Mouse (Mus musculus): Measurements from ENCODE around the gene Eppin.

Eppin gene

DNA sequence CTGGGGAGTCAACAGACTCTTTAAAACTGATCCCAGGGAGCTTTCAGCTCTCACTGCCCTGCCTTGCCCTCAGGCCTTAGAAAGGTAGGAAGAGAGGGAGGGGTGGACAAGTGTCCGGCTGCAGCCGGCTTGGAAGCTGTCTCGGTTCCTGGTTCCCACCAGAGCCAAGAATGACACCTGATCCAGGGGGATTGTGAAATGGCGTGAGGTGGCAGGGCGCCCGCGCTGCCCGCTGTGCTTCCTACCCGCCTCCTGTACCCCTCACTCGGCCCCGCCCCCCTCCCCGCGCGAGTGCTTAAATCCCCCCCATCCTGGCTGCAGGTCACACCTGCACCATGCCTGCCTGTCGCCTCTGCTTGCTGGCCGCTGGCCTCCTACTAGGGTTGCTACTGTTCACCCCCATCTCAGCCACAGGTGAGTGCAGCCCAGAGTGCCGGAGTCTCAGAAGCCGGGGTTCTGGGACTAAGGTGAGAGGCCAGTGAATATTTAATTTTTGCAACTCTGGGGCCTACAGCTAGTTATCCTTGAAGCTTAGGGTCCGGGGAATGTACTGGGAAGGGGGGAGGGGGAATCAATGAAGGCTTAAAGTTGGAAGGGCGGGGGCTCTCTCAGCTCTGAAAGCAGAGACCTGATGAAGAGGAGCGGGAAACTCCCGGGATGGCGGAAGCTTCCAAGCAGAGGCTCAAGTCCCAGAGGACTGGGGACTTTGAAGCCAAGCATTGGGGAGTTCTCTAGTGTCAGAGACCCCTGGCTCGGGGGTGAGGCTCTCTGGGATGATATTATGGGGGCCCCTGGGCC lies 30.8 kb downstream of the Eppin start, which contains the start of gene Wfdc2:
Wfdc2 (plus strand) TSS at position 23 of the 798 bp plus-strand sequence.
- DNase-seq (ENCODE audit: extremely low spot score, low read depth, low spot score), result no peak

DNA sequence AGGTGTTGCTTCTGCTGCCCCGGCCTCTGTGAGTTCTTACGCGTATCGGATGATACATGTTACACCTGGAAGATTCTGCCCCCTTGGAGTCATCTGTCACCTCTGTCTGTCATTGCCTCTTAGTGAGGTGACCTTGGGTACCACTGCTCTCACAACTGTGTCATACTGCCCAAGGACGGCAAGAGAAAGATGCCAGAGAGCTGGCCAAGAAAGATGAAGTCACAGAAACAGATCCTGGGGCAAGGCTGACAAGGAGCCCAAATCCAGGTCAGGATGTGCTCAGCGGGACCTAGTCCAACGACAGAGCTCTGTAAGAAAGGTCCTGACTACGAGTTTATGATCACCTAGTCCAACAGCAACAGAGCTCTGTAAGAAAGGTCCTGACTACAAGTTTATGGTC lies 33.3 kb downstream of the Eppin start:
- no peak for DNase-seq (ENCODE audit: extremely low spot score, low read depth, low spot score)

DNA sequence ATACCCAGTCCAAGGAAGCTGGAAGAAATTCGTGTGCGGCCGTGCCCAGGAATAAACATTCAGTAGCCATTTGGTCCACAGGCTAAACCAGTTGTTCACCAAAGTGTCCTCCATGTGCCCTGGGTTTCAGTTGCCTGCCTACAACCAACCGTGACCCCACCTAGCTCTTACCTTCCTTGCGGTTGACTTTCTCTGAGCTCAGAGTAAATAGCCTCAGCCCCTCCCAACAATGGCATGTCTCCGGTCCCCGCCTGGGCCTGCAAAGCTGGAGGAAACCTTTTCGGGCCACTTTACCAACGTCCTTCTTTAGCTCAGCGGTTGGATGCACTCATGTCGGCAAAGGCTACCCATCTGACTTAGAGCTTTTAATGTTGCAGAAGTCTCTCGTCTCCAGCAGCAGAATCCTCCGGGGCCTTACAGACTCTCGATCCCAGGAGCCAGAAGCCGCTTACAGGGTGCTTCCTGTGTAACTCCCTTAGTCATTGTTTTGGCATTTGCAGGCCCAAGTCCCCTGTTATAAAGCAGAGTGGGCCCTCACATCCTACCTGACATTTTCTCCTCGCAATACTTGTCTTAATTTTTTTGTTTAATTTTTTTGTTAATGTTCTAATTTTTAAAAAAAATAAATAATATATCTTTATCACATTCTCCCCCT lies 34.3 kb downstream of the Eppin start:
- DNase-seq (ENCODE audit: extremely low spot score, low read depth, low spot score), result no peak

DNA sequence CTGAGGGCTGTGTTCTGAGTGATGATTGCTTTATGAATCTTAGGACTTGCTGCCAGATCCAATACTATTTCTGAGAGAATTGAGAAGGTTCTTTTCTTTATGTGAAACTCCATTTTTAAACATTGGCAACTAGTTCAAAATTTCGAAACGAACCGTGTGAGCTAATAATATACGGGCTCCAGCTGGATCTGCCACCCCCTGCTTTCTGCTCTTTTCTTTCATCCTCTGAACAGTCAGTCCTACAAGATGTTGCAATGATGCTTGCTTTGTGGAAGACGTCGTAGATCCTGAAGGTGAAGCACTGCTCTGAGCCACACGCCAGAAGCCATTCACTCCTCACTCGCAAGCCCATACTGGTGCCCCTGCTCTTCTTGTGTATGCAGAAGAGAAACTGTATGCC lies 35.0 kb downstream of the Eppin start:
- no peak for DNase-seq (ENCODE audit: extremely low spot score, low read depth, low spot score)

DNA sequence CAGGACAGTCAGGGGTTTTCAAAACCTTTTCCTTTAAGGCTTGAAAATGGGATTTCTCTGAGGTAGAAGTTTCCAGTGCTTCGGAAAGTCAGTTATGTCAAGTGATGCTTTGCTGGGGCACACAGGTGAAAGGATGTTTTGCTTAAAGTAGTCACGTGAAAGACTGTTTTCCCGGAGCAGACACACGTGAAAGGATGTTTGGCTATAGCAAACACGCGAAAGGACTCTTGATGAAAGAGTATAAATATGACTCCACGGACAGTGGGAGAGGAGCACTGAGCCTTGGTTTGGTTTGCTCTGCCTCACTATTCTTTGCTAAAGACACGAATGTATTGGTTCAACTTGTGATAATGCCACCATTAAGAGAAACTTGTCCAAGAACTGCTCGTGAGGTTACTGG lies 41.9 kb downstream of the Eppin start:
- no peak for DNase-seq (ENCODE audit: extremely low spot score, low read depth, low spot score)

DNA sequence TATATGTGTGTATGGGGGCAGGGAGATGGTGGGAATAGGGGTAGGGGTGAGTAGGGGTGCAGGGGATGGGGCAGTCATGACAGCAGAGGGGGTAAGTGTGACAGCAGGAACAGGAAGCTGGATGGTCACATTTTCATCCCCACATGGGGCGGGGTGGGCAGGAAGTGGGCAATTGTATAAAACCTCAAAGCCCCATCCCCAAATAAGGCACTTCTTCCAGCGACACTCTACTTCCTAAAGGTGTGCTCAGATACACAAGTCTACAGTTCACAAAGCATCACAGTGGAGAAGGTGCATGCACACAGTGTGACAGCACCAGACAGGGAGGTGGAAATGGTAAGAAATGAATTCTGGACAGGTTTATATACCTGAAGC lies 42.5 kb downstream of the Eppin start:
- no peak for DNase-seq (ENCODE audit: extremely low spot score, low read depth, low spot score)

DNA sequence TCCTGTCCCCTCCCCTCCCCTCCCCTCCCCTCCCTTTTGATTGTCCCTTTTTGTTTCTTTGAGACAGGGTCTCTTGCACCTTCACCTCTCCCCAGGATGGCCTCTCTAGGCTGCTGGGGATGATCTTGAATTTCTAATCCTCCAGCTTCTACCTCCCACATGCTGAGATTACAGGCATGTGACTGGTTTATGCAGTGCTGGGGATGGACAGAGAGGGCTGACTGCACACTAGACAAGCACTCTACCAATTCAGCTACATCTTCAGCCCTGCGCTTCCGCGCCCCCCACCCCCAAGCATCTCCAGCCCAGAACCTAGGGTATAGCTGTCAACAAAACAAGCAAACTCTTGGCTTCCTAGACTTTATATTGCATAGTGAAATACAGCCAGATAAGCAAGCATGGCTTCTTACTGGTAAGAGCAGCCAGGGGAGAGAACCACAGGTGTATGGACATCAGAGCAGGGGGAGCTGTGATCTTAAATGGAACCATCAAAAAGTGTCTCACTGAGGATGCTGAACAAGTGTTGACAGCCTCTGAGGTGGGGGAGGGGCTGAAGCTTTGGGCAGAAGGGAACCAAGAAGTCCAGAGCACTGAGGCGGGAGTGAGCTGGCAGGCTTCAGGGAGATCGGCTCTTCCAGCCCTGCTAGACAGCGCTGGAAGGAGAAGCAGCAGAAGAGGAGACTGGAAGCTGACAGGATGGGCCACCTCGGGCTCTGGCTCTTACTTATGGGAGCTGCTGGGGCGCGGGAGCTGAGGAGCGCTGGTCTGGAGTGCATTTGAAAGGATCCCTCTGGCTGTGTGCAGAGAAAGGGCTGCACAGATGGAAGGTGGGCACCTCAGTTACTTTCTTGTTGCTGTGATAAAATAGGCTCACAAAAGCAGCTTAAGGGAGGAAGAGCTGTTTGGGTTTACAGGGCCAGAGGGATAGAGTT lies 43.2 kb downstream of the Eppin start:
- DNase-seq (ENCODE audit: extremely low spot score, low read depth, low spot score), result no peak

DNA sequence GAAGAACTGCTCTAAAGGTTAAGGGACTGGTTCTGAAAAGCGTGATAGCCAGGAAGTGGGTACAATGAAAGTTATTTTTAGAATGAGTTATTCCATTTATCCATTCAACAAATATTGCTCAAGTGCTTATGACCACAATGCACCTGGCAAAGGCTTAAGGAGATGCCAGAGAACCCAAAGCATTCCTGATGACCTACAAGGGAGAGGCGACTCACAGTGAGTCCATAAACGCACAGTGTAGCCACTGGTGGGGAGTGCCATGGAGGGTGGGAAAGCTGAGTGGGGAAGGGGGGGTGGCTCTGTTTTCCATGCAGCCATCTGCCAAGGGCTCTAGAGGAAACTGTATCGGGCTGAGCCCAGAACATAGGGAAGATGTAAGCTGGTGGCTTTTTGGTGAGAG lies 44.1 kb downstream of the Eppin start:
- DNase-seq (ENCODE audit: extremely low spot score, low read depth, low spot score), result no peak

DNA sequence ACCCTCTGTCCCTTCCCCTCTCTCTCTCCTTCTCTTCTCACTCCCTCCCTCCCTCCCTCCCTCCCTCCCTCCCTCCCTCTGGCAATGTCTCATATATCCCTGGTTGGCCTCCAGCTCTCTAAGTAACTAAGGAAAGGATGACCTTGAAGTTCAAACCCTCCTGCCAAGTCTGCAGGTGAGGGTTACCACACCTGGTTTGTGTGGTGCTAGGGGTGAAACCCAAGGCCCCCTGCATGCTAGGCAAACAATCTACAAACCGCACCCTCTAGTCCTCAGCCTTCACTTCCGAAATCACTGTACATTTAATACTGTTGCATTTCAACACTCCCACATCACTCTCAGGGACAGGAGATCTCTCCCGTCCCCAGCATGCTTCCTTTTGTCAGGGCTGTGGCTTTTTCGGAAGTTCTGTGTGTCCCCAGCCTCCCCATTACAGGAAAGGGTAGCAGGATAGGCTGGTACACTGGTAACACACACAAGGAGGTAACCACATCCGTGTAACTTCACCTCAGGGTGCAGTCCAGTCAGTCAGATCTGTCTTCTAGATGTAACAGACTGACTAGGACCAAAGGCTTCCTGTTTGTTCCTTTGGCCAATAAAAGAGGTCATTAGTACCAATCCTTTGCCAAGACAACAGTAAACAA lies 48.8 kb downstream of the Eppin start:
- no peak for DNase-seq (ENCODE audit: extremely low spot score, low read depth, low spot score)

DNA sequence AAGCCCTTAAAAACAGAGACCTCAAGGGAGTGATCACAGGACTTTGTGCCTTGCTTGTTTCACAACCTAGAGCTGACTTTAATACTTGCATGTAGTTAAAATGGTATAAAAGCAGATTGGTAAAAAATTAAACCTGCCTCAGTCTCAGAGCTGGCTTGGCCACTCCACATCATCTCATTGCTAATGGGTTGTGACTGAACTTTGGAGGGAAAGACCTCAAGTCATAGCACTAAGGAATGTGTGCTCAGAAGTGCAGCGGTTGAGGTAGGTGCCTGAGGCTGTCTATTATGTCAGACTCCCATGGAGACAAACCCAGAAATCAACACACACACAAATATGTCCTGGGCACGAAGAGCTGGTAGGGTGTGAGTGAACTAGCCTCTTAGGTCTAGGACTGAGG lies 49.6 kb downstream of the Eppin start:
- DNase-seq (ENCODE audit: extremely low spot score, low read depth, low spot score), result no peak

DNA sequence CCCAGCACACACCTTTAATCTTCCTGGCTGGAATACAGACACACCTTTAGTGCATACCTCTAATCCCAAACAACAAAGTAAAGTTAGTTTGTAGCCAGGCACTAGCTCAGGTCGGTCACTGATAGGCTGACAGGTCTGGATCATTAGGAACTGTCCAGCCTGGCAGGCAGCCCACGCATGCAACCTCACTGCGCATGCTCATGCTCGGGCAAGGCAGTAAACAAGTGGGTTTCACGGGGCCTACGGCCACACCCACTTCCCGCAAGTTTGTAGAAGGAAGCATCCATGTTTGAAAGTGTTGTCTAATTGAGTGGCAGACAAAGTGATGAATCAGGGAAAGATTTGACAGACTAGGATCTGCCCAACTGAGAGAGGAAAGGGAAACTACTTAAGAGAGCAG lies 50.8 kb downstream of the Eppin start:
- DNase-seq (ENCODE audit: extremely low spot score, low read depth, low spot score), result no peak

DNA sequence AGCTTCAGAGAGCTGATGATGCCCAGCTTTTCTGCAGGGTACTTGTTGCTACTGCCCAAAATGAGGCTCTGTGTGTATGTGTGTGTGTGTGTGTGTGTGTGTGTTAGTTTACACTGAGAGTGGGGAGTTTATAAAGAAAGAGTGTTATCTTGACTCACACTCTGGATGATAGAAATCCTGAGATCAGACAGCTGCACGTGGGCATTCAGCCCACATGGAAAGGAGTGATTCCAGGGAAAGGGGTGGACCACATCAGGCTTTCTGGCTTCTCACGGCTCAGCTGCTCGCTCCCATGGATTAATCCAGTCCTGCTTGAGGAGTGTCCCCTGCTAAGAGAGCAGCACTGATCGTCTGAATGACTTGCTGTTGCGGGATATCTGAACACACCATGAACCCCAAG lies 51.3 kb downstream of the Eppin start:
- DNase-seq (ENCODE audit: extremely low spot score, low read depth, low spot score), result no peak

DNA sequence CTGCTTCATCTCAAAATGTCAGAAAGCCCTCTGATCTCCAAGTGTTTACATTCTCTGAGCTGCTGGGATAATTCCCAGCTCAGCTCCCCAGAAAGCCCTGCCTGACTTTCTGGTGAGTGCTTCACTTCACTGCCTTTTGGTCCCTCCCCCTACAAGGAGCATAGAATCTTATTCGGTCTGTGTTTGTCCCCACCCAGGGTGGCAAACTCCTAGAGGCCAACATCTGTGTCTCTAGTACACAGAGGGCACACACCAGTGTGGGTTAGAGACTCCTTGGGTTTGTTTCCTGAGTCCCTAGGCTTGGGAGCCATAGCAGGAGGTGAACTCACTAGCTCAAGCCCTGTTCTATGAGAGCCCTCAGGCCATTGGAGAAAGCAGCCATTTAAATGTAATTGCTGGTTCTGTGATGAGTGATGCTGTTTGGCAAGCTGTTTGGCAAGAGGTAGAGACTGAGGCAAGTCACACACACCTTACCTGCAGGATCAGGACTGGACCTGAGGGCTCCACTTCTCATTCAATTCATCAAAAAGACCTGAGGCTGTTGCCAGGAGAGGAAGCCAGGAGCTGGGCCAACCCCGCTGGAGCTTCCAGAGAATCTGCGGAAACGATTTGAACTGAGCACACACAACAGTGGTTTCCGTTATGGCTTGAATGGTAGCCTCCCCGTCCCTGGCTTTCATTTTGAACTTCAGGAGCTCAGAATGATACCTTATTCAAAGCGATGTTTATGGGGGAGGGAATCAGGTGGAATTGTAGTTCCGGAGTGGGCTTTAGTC lies 52.6 kb downstream of the Eppin start:
- DNase-seq (ENCODE audit: extremely low spot score, low read depth, low spot score), result no peak
